Mouse (Mus musculus) bone marrow macrophage, adult 2 months (primary cell): Measurements from ENCODE around the gene U2af2.

Experiments
- CTCF ChIP-seq: IDR thresholded peaks from 2 replicates; pipeline ENCODE4 v1.5.1; 2012; ENCODE audit warnings: low read depth, mild to moderate bottlenecking, low read length, moderate library complexity
- POLR2A ChIP-seq: IDR thresholded peaks from 2 replicates; pipeline ENCODE4 v1.6.1; 2012; ENCODE audit warnings: mild to moderate bottlenecking, low read depth, low read length, borderline replicate concordance

- TF ChIP-seq CTCF, result no peak
- no peak for TF ChIP-seq POLR2A
Measured at GRCm38 (mm10) chr7:5017931-5018330, 44.0 kb upstream of the U2af2 start.
